Mouse (Mus musculus): Measurements from ENCODE around the gene Kirrel. TPM values are rescaled to one million over a fixed set of nuclear protein-coding genes. Genes with fewer than 3 reads are reported as not detected.

Gene Kirrel
- polyA plus RNA-seq (2015; fragmentation: Nextera tagmentation; extraction: Ambion mirVana), result 1.2 and 1.3 TPM in 2 replicates

- peak; percentile 17 for DNase-seq (ENCODE audit: low spot score)
These were observed at the start of gene Kirrel for GRCm38 (mm10) chr3:87174096-87174768. Gene Kirrel, minus strand, starts transcription at chr3:87174747.

- no peak for DNase-seq (ENCODE audit: low spot score)
These were observed 49.1 kb upstream of the Kirrel start for GRCm38 (mm10) chr3:87223636-87224035.

- no peak for DNase-seq (ENCODE audit: low spot score)
These were observed 47.8 kb upstream of the Kirrel start for GRCm38 (mm10) chr3:87222346-87222745.

- DNase-seq (ENCODE audit: low spot score), result no peak
These were observed 40.6 kb upstream of the Kirrel start for GRCm38 (mm10) chr3:87215176-87215575.

- DNase-seq (ENCODE audit: low spot score), result no peak
These were observed 39.8 kb upstream of the Kirrel start for GRCm38 (mm10) chr3:87214221-87214864.

GRCm38 (mm10) chr3:87206336-87207075, 32.0 kb upstream of the Kirrel start:
- DNase-seq (ENCODE audit: low spot score), result no peak

- no peak for DNase-seq (ENCODE audit: low spot score)
These were observed 22.1 kb upstream of the Kirrel start for GRCm38 (mm10) chr3:87196637-87197036.

- no peak for DNase-seq (ENCODE audit: low spot score)
These were observed 20.5 kb upstream of the Kirrel start for GRCm38 (mm10) chr3:87195041-87195440.

GRCm38 (mm10) chr3:87194591-87194990, 20.0 kb upstream of the Kirrel start:
- no peak for DNase-seq (ENCODE audit: low spot score)

- DNase-seq (ENCODE audit: low spot score), result no peak
These were observed 19.2 kb upstream of the Kirrel start for GRCm38 (mm10) chr3:87193756-87194155.

- DNase-seq (ENCODE audit: low spot score), result no peak
These were observed 18.8 kb upstream of the Kirrel start for GRCm38 (mm10) chr3:87193352-87193751.

- DNase-seq (ENCODE audit: low spot score), result no peak
These were observed 2.1 kb upstream of the Kirrel start for GRCm38 (mm10) chr3:87176687-87177086.

- peak; percentile 45 for DNase-seq (ENCODE audit: low spot score)
These were observed 880 bp upstream of the Kirrel start for GRCm38 (mm10) chr3:87175438-87175815.

GRCm38 (mm10) chr3:87174769-87175437, 356 bp upstream of the Kirrel start:
- DNase-seq (ENCODE audit: low spot score), result peak; percentile 25

GRCm38 (mm10) chr3:87173486-87174085, 961 bp downstream of the Kirrel start:
- DNase-seq (ENCODE audit: low spot score), result no peak

- no peak for DNase-seq (ENCODE audit: low spot score)
These were observed 1.5 kb downstream of the Kirrel start for GRCm38 (mm10) chr3:87173103-87173444.

GRCm38 (mm10) chr3:87172351-87173102, 2.0 kb downstream of the Kirrel start:
- DNase-seq (ENCODE audit: low spot score), result no peak

- no peak for DNase-seq (ENCODE audit: low spot score)
These were observed 3.1 kb downstream of the Kirrel start for GRCm38 (mm10) chr3:87171201-87172100.

GRCm38 (mm10) chr3:87169402-87170015, 5.0 kb downstream of the Kirrel start:
- no peak for DNase-seq (ENCODE audit: low spot score)
